Mouse (Mus musculus) thymus, postnatal 36 days (tissue): ENCODE results near the gene Gm45213.

Source experiments
- DNase-seq, 2 experiments: peaks; one replicate each; pipeline ENCODE4 v3.0.0; 2022; ENCODE audit warnings: mixed read lengths in 2 of 2

Gene Gm45213

GRCm38 (mm10) chr7:66043552-66044459 lies at the start of gene Gm45213:
Gm45213 (plus strand) TSS chr7:66043602.
- peak; percentile 24 to 35 for DNase-seq

GRCm38 (mm10) chr7:66001035-66001754 lies 42.2 kb upstream of the Gm45213 start:
- DNase-seq, result no peak

GRCm38 (mm10) chr7:66001797-66002196 lies 41.6 kb upstream of the Gm45213 start:
- DNase-seq, result no peak

- DNase-seq, result no peak
Measured at GRCm38 (mm10) chr7:66003447-66003846, 40.0 kb upstream of the Gm45213 start.

- DNase-seq, result no peak
Measured at GRCm38 (mm10) chr7:66003865-66004638, 39.4 kb upstream of the Gm45213 start.

- DNase-seq, result no peak
Measured at GRCm38 (mm10) chr7:66005066-66005465, 38.3 kb upstream of the Gm45213 start.

GRCm38 (mm10) chr7:66008161-66008891 lies 35.1 kb upstream of the Gm45213 start:
- no peak for DNase-seq

- DNase-seq, result no peak
Measured at GRCm38 (mm10) chr7:66008892-66009273, 34.5 kb upstream of the Gm45213 start.

GRCm38 (mm10) chr7:66010518-66010917 lies 32.9 kb upstream of the Gm45213 start:
- DNase-seq, result no peak

GRCm38 (mm10) chr7:66027747-66028146 lies 15.7 kb upstream of the Gm45213 start:
- no peak for DNase-seq

- no peak for DNase-seq
Measured at GRCm38 (mm10) chr7:66028766-66029512, 14.5 kb upstream of the Gm45213 start.

GRCm38 (mm10) chr7:66036809-66037208 lies 6.6 kb upstream of the Gm45213 start:
- DNase-seq, result no peak

GRCm38 (mm10) chr7:66038261-66038660 lies 5.1 kb upstream of the Gm45213 start:
- no peak for DNase-seq

GRCm38 (mm10) chr7:66038730-66039129 lies 4.7 kb upstream of the Gm45213 start:
- no peak for DNase-seq

GRCm38 (mm10) chr7:66040026-66040814 lies 3.2 kb upstream of the Gm45213 start:
- no peak for DNase-seq

GRCm38 (mm10) chr7:66044617-66045016 lies 1.2 kb downstream of the Gm45213 start:
- DNase-seq, result no peak

GRCm38 (mm10) chr7:66046921-66047918 lies 3.8 kb downstream of the Gm45213 start:
- DNase-seq, result no peak

GRCm38 (mm10) chr7:66047975-66048374 lies 4.6 kb downstream of the Gm45213 start:
- no peak for DNase-seq

- DNase-seq, result no peak
Measured at GRCm38 (mm10) chr7:66048446-66049230, 5.2 kb downstream of the Gm45213 start.
